Mouse (Mus musculus) embryonic facial prominence, embryonic 14.5 days (tissue): Measurements from ENCODE around the gene Mrps18b. TPM values are rescaled to one million over a fixed set of nuclear protein-coding genes. Genes with fewer than 3 reads are reported as not detected.

Experiments used
- ATAC-seq: fragments of 200-750 bp; cut with Nextera tagmentation; 2 replicates; pipeline ENCODE4 v1.8.0; 2017; ENCODE audit warnings: low read depth, moderate number of reproducible peaks, moderate TSS enrichment
- DNase-seq: peaks from one replicate; pipeline ENCODE4 v3.0.0-alpha.2; 2015; ENCODE audit warnings: low spot score
- H3K27ac ChIP-seq: fragments of 300-500 bp; sonication (generic); replicated peaks from 2 replicates; pipeline ENCODE4 v1.5.1; 2014; ENCODE audit warnings: low read depth, mild to moderate bottlenecking, low read length, moderate library complexity
- H3K27me3 ChIP-seq: fragments of 300-500 bp; sonication (generic); replicated peaks from 2 replicates; pipeline ENCODE4 v1.6.1; 2014; ENCODE audit warnings: low read length; ENCODE audit not compliant: control insufficient read depth, insufficient read depth
- H3K36me3 ChIP-seq: fragments of 300-500 bp; sonication (generic); 2 replicates; pipeline ENCODE4 v1.6.1; 2014; ENCODE audit warnings: low read length, mixed read lengths; ENCODE audit not compliant: control insufficient read depth, insufficient read depth
- H3K4me1 ChIP-seq: fragments of 300-500 bp; sonication (generic); 2 replicates; pipeline ENCODE4 v1.6.1; 2014; ENCODE audit warnings: antibody characterized with exemption, low read length; ENCODE audit not compliant: control insufficient read depth, insufficient read depth
- H3K4me2 ChIP-seq: fragments of 300-500 bp; sonication (generic); 2 replicates; pipeline ENCODE4 v1.6.1; 2014; ENCODE audit warnings: low read depth, mild to moderate bottlenecking, low read length, moderate library complexity, mixed read lengths
- H3K4me3 ChIP-seq: fragments of 300-500 bp; sonication (generic); 2 replicates; pipeline ENCODE4 v1.5.1; 2014; ENCODE audit warnings: low read depth, mild to moderate bottlenecking, low read length
- H3K9ac ChIP-seq: fragments of 300-500 bp; sonication (generic); 2 replicates; pipeline ENCODE4 v1.6.1; 2014; ENCODE audit warnings: low read depth, mild to moderate bottlenecking, low read length, moderate library complexity, mixed read lengths
- H3K9me3 ChIP-seq: fragments of 300-500 bp; sonication (generic); 2 replicates; pipeline ENCODE4 v1.6.1; 2016; ENCODE audit warnings: low read length; ENCODE audit not compliant: control insufficient read depth
- WGBS: fragments of 180-500 bp; shearing (Covaris S2); extraction: QIAGEN DNeasy Blood & Tissue Kit; methylation state at CpG from one replicate; pipeline ENCODE4 v1.1.7; 2014; 5-methylcytosine and 5-hydroxymethylcytosine counted together
- polyA plus RNA-seq: library from polyadenylated mRNA; unstranded; fragments of >200 nt; fragmentation: Nextera tagmentation; extraction: Ambion mirVana; gene quantifications from 2 replicates; pipeline ENCODE4 v1.2.1, GENCODE M21; 2014

Mrps18b gene
- polyA plus RNA-seq, 1 experiment from 2014 or later = 73.3 TPM

- peaks cover 38% of the 10 kb centered on the region for H3K4me1 ChIP-seq
- ATAC-seq = no peak
- peak overlapping the region; percentile 57 for H3K4me3 ChIP-seq
- peak overlapping the region; percentile 70 for H3K9ac ChIP-seq
- H3K9me3 ChIP-seq = peaks cover 6% of the 10 kb centered on the region; the same call in 1 of the 2 replicates
- H3K36me3 ChIP-seq = peaks cover 16% of the 10 kb centered on the region
- peak; percentile 32 for DNase-seq
- H3K27ac ChIP-seq = peak overlapping the region; percentile 97
- no peaks in the 10 kb centered on the region for H3K27me3 ChIP-seq
- H3K4me2 ChIP-seq = peak overlapping the region; percentile 96
- WGBS = 8% methylated on average over 26 of the region's 26 CpGs
Measured at GRCm38 (mm10) chr17:35866911-35867890, 49.0 kb downstream of the Mrps18b start.

- Histone ChIP-seq H3K36me3 (peaks cover 13% of the 10 kb centered on the region), H3K9me3 (peaks cover 5% of the 10 kb centered on the region; the same call in 1 of the 2 replicates), H3K4me2 (peak overlapping the region; percentile 96), H3K9ac (peak overlapping the region; percentile 70), H3K4me1 (peaks cover 41% of the 10 kb centered on the region), H3K4me3 (peak overlapping the region; percentile 57), H3K27ac (peak overlapping the region; percentile 97), H3K27me3 (no peaks in the 10 kb centered on the region)
- DNase-seq (peak; percentile 83), ATAC-seq (peak; percentile 44)
- WGBS = under 1% methylated on average over 30 of the region's 38 CpGs
Measured at GRCm38 (mm10) chr17:35866281-35866831, 49.8 kb downstream of the Mrps18b start.

GRCm38 (mm10) chr17:35865481-35866280 lies 50.5 kb downstream of the Mrps18b start, which contains the start of gene Ppp1r18:
Gene Ppp1r18, plus strand, starts transcription at chr17:35865593.
- DNase-seq (peak; percentile 94), ATAC-seq (peak; percentile 74)
- H3K4me3 ChIP-seq = peak within 1 kb of the TSS; percentile 57
- peak within 1 kb of the TSS; percentile 70 for H3K9ac ChIP-seq
- H3K4me2 ChIP-seq = peak within 1 kb of the TSS; percentile 96
- peaks cover 40% of the 10 kb centered on the region for H3K4me1 ChIP-seq
- H3K27ac ChIP-seq = peak within 1 kb of the TSS; percentile 97
- 0% methylated on average over 33 of the region's 48 CpGs for WGBS
- H3K36me3 ChIP-seq = peaks cover 8% of the 10 kb centered on the region; the same call in 1 of the 2 replicates
- H3K9me3 ChIP-seq = no peaks in the 10 kb centered on the region
- H3K27me3 ChIP-seq = no peaks in the 10 kb centered on the region

- Histone ChIP-seq H3K36me3 (0 out of 2 replicates have a peak, but pooled peaks cover 3% of the 10 kb centered on the region), H3K9me3 (no peaks in the 10 kb centered on the region), H3K4me1 (peaks cover 40% of the 10 kb centered on the region), H3K4me3 (peak overlapping the region; percentile 57), H3K27me3 (no peaks in the 10 kb centered on the region), H3K27ac (peak overlapping the region; percentile 97), H3K4me2 (peak overlapping the region; percentile 96), H3K9ac (peak overlapping the region; percentile 70)
- WGBS = 20% methylated on average over 10 of the region's 10 CpGs
- DNase-seq (no peak), ATAC-seq (no peak)
Measured at GRCm38 (mm10) chr17:35864832-35865353, 51.3 kb downstream of the Mrps18b start.

- peaks cover 17% of the 10 kb centered on the region; the same call in 1 of the 2 replicates for H3K4me1 ChIP-seq
- no peaks in the 10 kb centered on the region for H3K27me3 ChIP-seq
- peak; percentile 92 for ATAC-seq
- H3K4me2 ChIP-seq = peak within 1 kb of the TSS; percentile 70
- H3K4me3 ChIP-seq = peak within 1 kb of the TSS; percentile 75
- H3K9me3 ChIP-seq = no peaks in the 10 kb centered on the region
- DNase-seq = peak; percentile 97
- WGBS = under 1% methylated on average over 44 of the region's 47 CpGs
- H3K9ac ChIP-seq = peak within 1 kb of the TSS; percentile 81
- H3K27ac ChIP-seq = peak within 1 kb of the TSS; percentile 93
- H3K36me3 ChIP-seq = peaks cover 20% of the 10 kb centered on the region
Measured at GRCm38 (mm10) chr17:35861198-35861857, 54.9 kb downstream of the Mrps18b start, which contains the start of gene Nrm. Gene Nrm, plus strand, starts transcription at chr17:35861318.

- Histone ChIP-seq H3K4me3 (peak overlapping the region; percentile 75), H3K9ac (peak overlapping the region; percentile 81), H3K27ac (peak overlapping the region; percentile 93), H3K4me1 (peaks cover 17% of the 10 kb centered on the region; the same call in 1 of the 2 replicates), H3K4me2 (peak overlapping the region; percentile 70), H3K27me3 (no peaks in the 10 kb centered on the region), H3K9me3 (no peaks in the 10 kb centered on the region), H3K36me3 (peaks cover 20% of the 10 kb centered on the region)
- DNase-seq = no peak
- WGBS = 4% methylated on average over 12 of the region's 12 CpGs
- ATAC-seq = no peak
Measured at GRCm38 (mm10) chr17:35860831-35861197, 55.4 kb downstream of the Mrps18b start.
